In the genomic region with DNA sequence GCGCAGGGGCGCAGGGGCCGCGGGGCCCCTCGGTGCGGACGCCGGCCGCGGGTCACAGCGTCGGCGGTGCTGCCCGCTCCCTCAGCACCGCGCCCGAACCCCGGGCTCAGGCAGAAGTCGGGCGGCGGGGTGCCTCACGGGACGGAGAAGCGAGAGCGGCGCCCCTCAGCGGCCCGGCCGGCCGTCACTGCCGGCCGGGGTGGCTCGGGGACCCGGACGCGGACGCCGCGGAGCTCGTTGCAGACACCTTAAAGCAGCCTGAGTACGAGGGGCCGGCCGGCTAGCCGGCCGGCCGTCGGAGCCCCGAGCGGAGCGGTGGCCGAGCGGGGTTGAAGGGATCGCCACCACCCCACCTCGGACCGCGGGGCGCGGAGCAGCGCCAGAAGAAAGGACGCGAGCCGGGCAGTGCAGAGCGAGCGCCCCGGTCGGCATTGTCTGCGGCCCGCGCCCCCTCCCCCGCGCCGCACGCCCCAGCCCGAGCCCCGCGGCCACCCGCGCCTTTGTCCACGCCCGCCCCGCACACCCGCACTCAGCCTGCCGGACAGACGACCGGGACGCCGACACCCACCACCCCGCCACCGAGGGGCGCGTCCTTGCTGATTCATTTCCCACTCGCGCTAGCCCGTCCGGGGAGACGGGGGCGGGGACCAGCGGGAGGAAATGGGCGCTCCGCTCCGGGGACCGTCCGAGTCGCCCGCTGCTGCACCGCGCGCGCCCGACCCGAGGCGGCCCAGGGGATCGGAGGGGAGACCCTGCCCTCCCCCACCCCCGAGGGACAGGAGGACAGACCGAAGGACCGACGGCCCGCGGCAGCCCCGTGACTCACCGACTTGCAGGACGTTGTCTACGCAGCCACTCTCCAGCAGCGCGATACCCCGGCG, we compare ENCODE assay signal across 8 mouse cellular contexts.
DNase-seq lines count a peak whose midpoint lies in the region; ATAC-seq and TF ChIP-seq lines count a peak whose summit lies in the region.

No protein-coding gene starts in this region.

- no peaks in the 10 kb centered on the region for H3K9me3 ChIP-seq in embryonic facial prominence, embryonic 15.5 days (replicated peaks)
- H3K9me3 ChIP-seq in heart, embryonic 13.5 days, result no peaks in the 10 kb centered on the region
- no peaks in the 10 kb centered on the region for H3K9me3 ChIP-seq in liver, embryonic 16.5 days (replicated peaks; ENCODE audit: control insufficient read depth, low read length)
- no peaks in the 10 kb centered on the region for H3K9me3 ChIP-seq in neural tube, embryonic 14.5 days (ENCODE audit: control insufficient read depth, low read length)

- peak overlapping the region; percentile 79 for H3K4me3 ChIP-seq in embryonic facial prominence, embryonic 15.5 days (replicated peaks)
- peak overlapping the region; percentile 89 for H3K4me3 ChIP-seq in heart, embryonic 13.5 days
- H3K4me3 ChIP-seq in liver, embryonic 16.5 days (ENCODE audit: low read depth, low read length), result peak overlapping the region; percentile 69
- peak overlapping the region; percentile 96 for H3K4me3 ChIP-seq in neural tube, embryonic 14.5 days (ENCODE audit: low read depth, low read length)
- H3K4me3 ChIP-seq in thymus, adult 2 months (ENCODE audit: control insufficient read depth, insufficient read depth, low read length), result peak overlapping the region; percentile 68

- no peak for TF ChIP-seq POLR2A in thymus, adult 2 months (IDR thresholded peaks at IDR 0.05; ENCODE audit: control insufficient read depth, extremely low read depth, insufficient read depth, low read length, poor library complexity)

- no peak for ATAC-seq in embryonic facial prominence, embryonic 15.5 days (ENCODE audit: insufficient number of reproducible peaks, low FRiP score, low TSS enrichment, low read depth)
- ATAC-seq in heart, embryonic 13.5 days (ENCODE audit: extremely low read depth, insufficient number of reproducible peaks, low FRiP score, low TSS enrichment), result no peak
- ATAC-seq in liver, embryonic 16.5 days (ENCODE audit: low read depth), result no peak
- ATAC-seq in neural tube, embryonic 14.5 days (ENCODE audit: low read depth), result no peak

- H3K27me3 ChIP-seq in embryonic facial prominence, embryonic 15.5 days, result peaks cover 6% of the 10 kb centered on the region; the same call in 1 of the 2 replicates
- H3K27me3 ChIP-seq in heart, embryonic 13.5 days (replicated peaks), result peaks cover 16% of the 10 kb centered on the region
- peaks cover 76% of the 10 kb centered on the region for H3K27me3 ChIP-seq in liver, embryonic 16.5 days (ENCODE audit: control insufficient read depth, insufficient read depth, low read depth, low read length)
- H3K27me3 ChIP-seq in neural tube, embryonic 14.5 days (ENCODE audit: control insufficient read depth, insufficient read depth, low read length), result no peaks in the 10 kb centered on the region
- H3K27me3 ChIP-seq in thymus, adult 2 months (ENCODE audit: control insufficient read depth, insufficient read depth, low read length), result peaks cover 22% of the 10 kb centered on the region

- DNase-seq in left cerebral cortex, adult 18-20 months (ENCODE audit: low spot score in 2 of 2), result peak; percentile 52 to 67
- DNase-seq in left cerebral cortex, adult 11 months (ENCODE audit: low spot score), result no peak
- DNase-seq in kidney, postnatal 10 days, result peak; percentile 83
- peak; percentile 51 for DNase-seq in thymus, adult 2 months

- H3K4me1 ChIP-seq in embryonic facial prominence, embryonic 15.5 days, result peaks cover 26% of the 10 kb centered on the region
- H3K4me1 ChIP-seq in heart, embryonic 13.5 days, result peaks cover 30% of the 10 kb centered on the region
- no peaks in the 10 kb centered on the region; the same call in 1 of the 2 replicates for H3K4me1 ChIP-seq in liver, embryonic 16.5 days (ENCODE audit: control insufficient read depth, low read depth, low read length)
- peaks cover 29% of the 10 kb centered on the region for H3K4me1 ChIP-seq in neural tube, embryonic 14.5 days (ENCODE audit: control insufficient read depth, insufficient read depth, low read length)
- H3K4me1 ChIP-seq in thymus, adult 2 months (replicated peaks; ENCODE audit: control insufficient read depth, insufficient read depth, low read length), result peaks cover 12% of the 10 kb centered on the region

- no peaks in the 10 kb centered on the region for H3K36me3 ChIP-seq in embryonic facial prominence, embryonic 15.5 days
- no peaks in the 10 kb centered on the region for H3K36me3 ChIP-seq in heart, embryonic 13.5 days
- H3K36me3 ChIP-seq in liver, embryonic 16.5 days (ENCODE audit: control insufficient read depth, insufficient read depth), result no peaks in the 10 kb centered on the region
- H3K36me3 ChIP-seq in neural tube, embryonic 14.5 days (ENCODE audit: control insufficient read depth, insufficient read depth, low read length), result no peaks in the 10 kb centered on the region
- H3K36me3 ChIP-seq in thymus, adult 2 months (ENCODE audit: control insufficient read depth, insufficient read depth, low read length), result no peaks in the 10 kb centered on the region

- peak overlapping the region; percentile 64 for H3K9ac ChIP-seq in embryonic facial prominence, embryonic 15.5 days
- H3K9ac ChIP-seq in heart, embryonic 13.5 days, result peak overlapping the region; percentile 94
- H3K9ac ChIP-seq in liver, embryonic 16.5 days (ENCODE audit: low read depth, low read length), result peak overlapping the region; percentile 57
- peak overlapping the region; percentile 98 for H3K9ac ChIP-seq in neural tube, embryonic 14.5 days (replicated peaks; ENCODE audit: low read depth, low read length)

- WGBS in embryonic facial prominence, embryonic 15.5 days, result under 1% methylated on average over 111 of the region's 127 CpGs
- WGBS in heart, embryonic 13.5 days, result under 1% methylated on average over 117 of the region's 127 CpGs
- under 1% methylated on average over 80 of the region's 127 CpGs for WGBS in liver, embryonic 16.5 days (ENCODE audit: insufficient replicate concordance)
- under 1% methylated on average over 86 of the region's 127 CpGs for WGBS in neural tube, embryonic 14.5 days
- 1% methylated on average over 120 of the region's 127 CpGs for WGBS in thymus, adult 2 months

- peak overlapping the region; percentile 90 for H3K4me2 ChIP-seq in embryonic facial prominence, embryonic 15.5 days (replicated peaks)
- peak overlapping the region; percentile 79 for H3K4me2 ChIP-seq in heart, embryonic 13.5 days
- H3K4me2 ChIP-seq in liver, embryonic 16.5 days (ENCODE audit: low read depth, low read length), result peak overlapping the region; percentile 87
- peak overlapping the region; percentile 64 for H3K4me2 ChIP-seq in neural tube, embryonic 14.5 days (ENCODE audit: low read depth, low read length)

- peak overlapping the region; percentile 73 for H3K27ac ChIP-seq in embryonic facial prominence, embryonic 15.5 days (replicated peaks)
- H3K27ac ChIP-seq in heart, embryonic 13.5 days (replicated peaks), result peak overlapping the region; percentile 79
- no peak overlapping the region for H3K27ac ChIP-seq in liver, embryonic 16.5 days (ENCODE audit: low read length)
- peak overlapping the region; percentile 99 for H3K27ac ChIP-seq in neural tube, embryonic 14.5 days (ENCODE audit: low read depth, low read length)
- no peak overlapping the region for H3K27ac ChIP-seq in thymus, adult 2 months (ENCODE audit: control insufficient read depth, insufficient read depth, low read length)

- TF ChIP-seq CTCF in thymus, adult 2 months (IDR thresholded peaks at IDR 0.05; ENCODE audit: borderline replicate concordance, control insufficient read depth, extremely low read depth, insufficient read depth, low read length, poor library complexity), result no peak

Comparison
In these comparisons a context has a peak if more than half of its experiments do, and no peak if none do; other contexts are left out.
1. H3K27ac ChIP-seq: peak in embryonic facial prominence, embryonic 15.5 days (single experiment), heart, embryonic 13.5 days (single experiment) and neural tube, embryonic 14.5 days (single experiment); none in liver, embryonic 16.5 days (single experiment) and thymus, adult 2 months (single experiment).
2. Peak in every context shown above with its lines, with median percentiles within 50 percentile points of each other: H3K4me2 ChIP-seq, H3K4me3 ChIP-seq and H3K9ac ChIP-seq.